Mouse (Mus musculus): ENCODE measurements around the gene Wnk1. TPM values are rescaled to one million over a fixed set of nuclear protein-coding genes. Genes with fewer than 3 reads are reported as not detected.
"Not testable (repeated sequence)": the region's sequence is repeated elsewhere in the genome, so short reads cannot be mapped to it uniquely, and the experiment has no call there.

Wnk1 gene
- polyA plus RNA-seq (2016; fragmentation: Nextera tagmentation; extraction: Ambion mirVana), result 72.9 and 76.9 TPM in 2 replicates

- H3K27ac ChIP-seq (replicated peaks), result peak within 1 kb of the TSS; percentile 99
- H3K4me1 ChIP-seq, result peaks cover 17% of the 10 kb centered on the region
- no peaks in the 10 kb centered on the region for H3K27me3 ChIP-seq
- H3K9me3 ChIP-seq, result no peaks in the 10 kb centered on the region
- WGBS, result under 1% methylated on average over 53 of the region's 59 CpGs
- H3K36me3 ChIP-seq, result no peaks in the 10 kb centered on the region
- H3K9ac ChIP-seq (replicated peaks), result peak within 1 kb of the TSS; percentile 93
- peak; percentile 93 for ATAC-seq (ENCODE audit: low FRiP score, low read depth)
- H3K4me3 ChIP-seq, result peak within 1 kb of the TSS; percentile 96
- peak within 1 kb of the TSS; percentile 93 for H3K4me2 ChIP-seq (replicated peaks)
Observed at GRCm38 (mm10) chr6:120038366-120039255, at the start of gene Wnk1. Gene Wnk1 (minus strand): TSS chr6:120038672.

- not testable (repeated sequence) for H3K27me3 ChIP-seq; H3K9ac ChIP-seq (replicated peaks); H3K4me3 ChIP-seq; H3K9me3 ChIP-seq; H3K4me1 ChIP-seq; H3K36me3 ChIP-seq; ATAC-seq (ENCODE audit: low FRiP score, low read depth); H3K27ac ChIP-seq (replicated peaks); H3K4me2 ChIP-seq (replicated peaks)
- 82% methylated on average over 8 of the region's 8 CpGs for WGBS
Observed at GRCm38 (mm10) chr6:120087041-120087440, 48.6 kb upstream of the Wnk1 start.

GRCm38 (mm10) chr6:120085832-120086231, 47.4 kb upstream of the Wnk1 start:
- no peaks in the 10 kb centered on the region for H3K36me3 ChIP-seq
- no peak overlapping the region for H3K4me2 ChIP-seq (replicated peaks)
- H3K4me3 ChIP-seq, result no peak overlapping the region
- no peaks in the 10 kb centered on the region for H3K27me3 ChIP-seq
- WGBS, result 81% methylated on average over 3 of the region's 3 CpGs
- ATAC-seq (ENCODE audit: low FRiP score, low read depth), result no peak
- no peak overlapping the region for H3K9ac ChIP-seq (replicated peaks)
- H3K27ac ChIP-seq (replicated peaks), result no peak overlapping the region
- H3K4me1 ChIP-seq, result no peaks in the 10 kb centered on the region
- H3K9me3 ChIP-seq, result no peaks in the 10 kb centered on the region

GRCm38 (mm10) chr6:120084983-120085382, 46.5 kb upstream of the Wnk1 start:
- Histone ChIP-seq H3K9ac (replicated peaks) (no peak overlapping the region), H3K4me3 (no peak overlapping the region), H3K4me2 (replicated peaks) (no peak overlapping the region), H3K27ac (replicated peaks) (no peak overlapping the region), H3K9me3 (no peaks in the 10 kb centered on the region), H3K4me1 (no peaks in the 10 kb centered on the region), H3K27me3 (no peaks in the 10 kb centered on the region), H3K36me3 (no peaks in the 10 kb centered on the region)
- WGBS, result 98% methylated on average over 2 of the region's 2 CpGs
- ATAC-seq (ENCODE audit: low FRiP score, low read depth), result no peak

GRCm38 (mm10) chr6:120083442-120083841, 45.0 kb upstream of the Wnk1 start:
- Histone ChIP-seq H3K4me1 (no peaks in the 10 kb centered on the region), H3K9ac (replicated peaks) (no peak overlapping the region), H3K9me3 (no peaks in the 10 kb centered on the region), H3K27me3 (no peaks in the 10 kb centered on the region), H3K4me3 (no peak overlapping the region), H3K27ac (replicated peaks) (no peak overlapping the region), H3K4me2 (replicated peaks) (no peak overlapping the region), H3K36me3 (no peaks in the 10 kb centered on the region)
- no peak for ATAC-seq (ENCODE audit: low FRiP score, low read depth)
- 76% methylated on average over 6 of the region's 6 CpGs for WGBS

GRCm38 (mm10) chr6:120082951-120083411, 44.5 kb upstream of the Wnk1 start:
- Histone ChIP-seq H3K9ac (replicated peaks) (no peak overlapping the region), H3K9me3 (no peaks in the 10 kb centered on the region), H3K36me3 (no peaks in the 10 kb centered on the region), H3K4me2 (replicated peaks) (no peak overlapping the region), H3K4me3 (no peak overlapping the region), H3K27me3 (no peaks in the 10 kb centered on the region), H3K27ac (replicated peaks) (no peak overlapping the region), H3K4me1 (no peaks in the 10 kb centered on the region)
- WGBS, result 89% methylated on average over 8 of the region's 8 CpGs
- no peak for ATAC-seq (ENCODE audit: low FRiP score, low read depth)

- Histone ChIP-seq H3K9ac (replicated peaks) (no peak overlapping the region), H3K27ac (replicated peaks) (no peak overlapping the region), H3K9me3 (no peaks in the 10 kb centered on the region), H3K4me2 (replicated peaks) (no peak overlapping the region), H3K27me3 (no peaks in the 10 kb centered on the region), H3K4me1 (no peaks in the 10 kb centered on the region), H3K36me3 (no peaks in the 10 kb centered on the region), H3K4me3 (no peak overlapping the region)
- no peak for ATAC-seq (ENCODE audit: low FRiP score, low read depth)
- 94% methylated on average over 6 of the region's 6 CpGs for WGBS
Observed at GRCm38 (mm10) chr6:120082251-120082950, 43.9 kb upstream of the Wnk1 start.

GRCm38 (mm10) chr6:120081516-120081915, 43.0 kb upstream of the Wnk1 start:
- no peaks in the 10 kb centered on the region for H3K9me3 ChIP-seq
- H3K4me1 ChIP-seq, result no peaks in the 10 kb centered on the region
- WGBS, result 84% methylated on average over 4 of the region's 4 CpGs
- no peaks in the 10 kb centered on the region for H3K27me3 ChIP-seq
- ATAC-seq (ENCODE audit: low FRiP score, low read depth), result no peak
- H3K9ac ChIP-seq (replicated peaks), result no peak overlapping the region
- no peak overlapping the region for H3K4me3 ChIP-seq
- no peak overlapping the region for H3K4me2 ChIP-seq (replicated peaks)
- no peak overlapping the region for H3K27ac ChIP-seq (replicated peaks)
- H3K36me3 ChIP-seq, result no peaks in the 10 kb centered on the region

- ATAC-seq (ENCODE audit: low FRiP score, low read depth), result no peak
- H3K4me1 ChIP-seq, result no peaks in the 10 kb centered on the region
Observed at GRCm38 (mm10) chr6:120079547-120079946, 41.1 kb upstream of the Wnk1 start.

GRCm38 (mm10) chr6:120076619-120077450, 38.4 kb upstream of the Wnk1 start:
- no peak for ATAC-seq (ENCODE audit: low FRiP score, low read depth)
- no peaks in the 10 kb centered on the region for H3K27me3 ChIP-seq
- no peak overlapping the region for H3K27ac ChIP-seq (replicated peaks)
- no peaks in the 10 kb centered on the region for H3K9me3 ChIP-seq
- no peak overlapping the region for H3K4me3 ChIP-seq
- H3K9ac ChIP-seq (replicated peaks), result no peak overlapping the region
- H3K4me1 ChIP-seq, result no peaks in the 10 kb centered on the region
- H3K4me2 ChIP-seq (replicated peaks), result no peak overlapping the region
- no peaks in the 10 kb centered on the region for H3K36me3 ChIP-seq
- WGBS, result 88% methylated on average over 6 of the region's 6 CpGs

More at GRCm38 (mm10) chr6:120079547-120079946, 41.1 kb upstream of the Wnk1 start:
- WGBS, result 89% methylated on average over 10 of the region's 10 CpGs
- no peak overlapping the region for H3K9ac ChIP-seq (replicated peaks)
- H3K4me2 ChIP-seq (replicated peaks), result no peak overlapping the region
- H3K9me3 ChIP-seq, result no peaks in the 10 kb centered on the region
- H3K27ac ChIP-seq (replicated peaks), result no peak overlapping the region
- H3K27me3 ChIP-seq, result no peaks in the 10 kb centered on the region
- no peak overlapping the region for H3K4me3 ChIP-seq
- no peaks in the 10 kb centered on the region for H3K36me3 ChIP-seq

GRCm38 (mm10) chr6:120072630-120073029, 34.2 kb upstream of the Wnk1 start:
- Histone ChIP-seq H3K4me1 (no peaks in the 10 kb centered on the region), H3K4me3 (no peak overlapping the region), H3K9ac (replicated peaks) (no peak overlapping the region), H3K27ac (replicated peaks) (no peak overlapping the region), H3K36me3 (no peaks in the 10 kb centered on the region), H3K9me3 (no peaks in the 10 kb centered on the region), H3K27me3 (no peaks in the 10 kb centered on the region), H3K4me2 (replicated peaks) (no peak overlapping the region)
- no peak for ATAC-seq (ENCODE audit: low FRiP score, low read depth)
- 82% methylated on average over 2 of the region's 2 CpGs for WGBS
